Mouse (Mus musculus): ENCODE measurements around the gene Tuba1b. TPM values are rescaled to one million over a fixed set of nuclear protein-coding genes. Genes with fewer than 3 reads are reported as not detected.

Tuba1b gene
- polyA plus RNA-seq (2015; fragmentation: Nextera tagmentation; extraction: Ambion mirVana), result 644 and 731 TPM in 2 replicates

DNA sequence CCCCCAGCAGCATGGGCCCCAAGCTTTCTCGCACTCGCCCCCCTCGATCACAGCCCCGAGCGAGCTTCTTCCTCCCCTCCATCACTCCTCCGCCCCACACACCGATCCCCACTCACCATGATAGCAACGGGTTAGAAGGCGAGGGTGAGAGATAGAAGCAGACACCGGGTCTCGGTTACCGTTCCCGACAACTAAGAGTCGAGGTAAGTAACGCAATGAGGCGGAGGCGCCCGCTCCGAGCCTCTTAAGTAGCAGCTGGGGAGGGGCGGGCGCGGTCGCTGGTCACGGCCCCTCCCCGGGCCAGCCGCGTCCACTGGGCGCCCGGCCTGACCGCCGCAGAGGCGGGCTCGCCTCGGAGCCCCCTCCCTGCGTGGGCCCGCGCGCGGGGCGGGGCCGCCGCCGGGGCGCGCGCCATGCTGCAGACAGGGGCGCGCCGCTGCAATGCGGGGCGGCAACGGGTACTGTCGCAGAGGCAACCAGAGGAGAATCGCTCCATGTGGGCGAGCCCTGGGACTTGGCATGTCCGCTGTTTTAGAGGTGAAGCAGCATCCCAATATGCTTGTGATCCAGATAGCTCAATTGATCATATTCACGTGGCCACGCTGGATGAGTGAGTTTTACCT is at the start of gene Tuba1b:
Tuba1b (minus strand) TSS at position 349 of the 623 bp plus-strand sequence.

DNA sequence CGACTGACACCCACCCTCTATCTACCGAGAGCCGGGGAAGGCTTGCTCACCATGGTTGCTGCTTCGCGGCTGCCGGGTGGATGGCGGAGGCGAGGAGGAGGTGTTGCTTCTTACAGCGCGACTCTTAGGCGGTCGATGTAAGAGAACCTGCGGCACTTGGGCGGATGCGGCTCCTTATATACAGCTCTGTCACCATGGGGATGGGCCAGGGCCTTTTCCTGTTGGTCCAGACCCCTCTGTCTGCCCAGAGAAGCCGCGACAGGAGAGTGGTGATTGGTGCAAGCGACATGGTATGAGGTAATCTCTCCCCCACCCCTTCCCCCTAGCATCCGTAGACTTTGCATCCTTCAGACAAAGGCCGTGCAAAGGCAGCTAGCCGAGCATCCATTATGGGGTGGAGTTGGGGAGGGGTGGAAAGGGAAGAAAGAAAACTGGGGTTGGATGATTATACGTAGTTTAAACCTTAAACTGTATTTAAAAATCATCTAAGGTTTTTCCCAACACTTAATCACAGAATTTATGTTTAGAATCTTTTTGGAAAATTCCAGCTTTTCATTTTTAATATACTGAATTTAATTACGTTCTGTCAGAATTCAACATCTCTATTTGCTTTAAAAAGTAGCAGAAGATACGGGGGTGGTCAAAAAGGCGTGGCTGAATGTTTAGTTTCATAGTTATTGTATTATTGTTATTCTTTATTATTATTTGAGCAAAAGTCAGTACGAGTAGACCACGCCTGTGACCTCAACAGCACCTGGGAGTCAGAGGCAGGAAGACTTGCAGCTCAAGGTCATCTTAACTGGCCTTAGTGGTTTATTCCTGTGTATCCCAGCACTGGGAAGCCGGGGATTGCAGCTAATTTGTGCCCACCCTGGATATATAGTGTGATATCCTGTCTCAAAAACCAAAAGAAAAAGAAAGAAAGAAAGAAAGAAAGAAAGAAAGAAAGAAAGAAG is 19.3 kb upstream of the Tuba1b start, which contains the start of the genes Gm49450 and Tuba1a:
Gm49450 (minus strand) TSS at position 151 of the 956 bp plus-strand sequence.
Tuba1a (minus strand) TSS at position 303 of the 956 bp plus-strand sequence.

DNA sequence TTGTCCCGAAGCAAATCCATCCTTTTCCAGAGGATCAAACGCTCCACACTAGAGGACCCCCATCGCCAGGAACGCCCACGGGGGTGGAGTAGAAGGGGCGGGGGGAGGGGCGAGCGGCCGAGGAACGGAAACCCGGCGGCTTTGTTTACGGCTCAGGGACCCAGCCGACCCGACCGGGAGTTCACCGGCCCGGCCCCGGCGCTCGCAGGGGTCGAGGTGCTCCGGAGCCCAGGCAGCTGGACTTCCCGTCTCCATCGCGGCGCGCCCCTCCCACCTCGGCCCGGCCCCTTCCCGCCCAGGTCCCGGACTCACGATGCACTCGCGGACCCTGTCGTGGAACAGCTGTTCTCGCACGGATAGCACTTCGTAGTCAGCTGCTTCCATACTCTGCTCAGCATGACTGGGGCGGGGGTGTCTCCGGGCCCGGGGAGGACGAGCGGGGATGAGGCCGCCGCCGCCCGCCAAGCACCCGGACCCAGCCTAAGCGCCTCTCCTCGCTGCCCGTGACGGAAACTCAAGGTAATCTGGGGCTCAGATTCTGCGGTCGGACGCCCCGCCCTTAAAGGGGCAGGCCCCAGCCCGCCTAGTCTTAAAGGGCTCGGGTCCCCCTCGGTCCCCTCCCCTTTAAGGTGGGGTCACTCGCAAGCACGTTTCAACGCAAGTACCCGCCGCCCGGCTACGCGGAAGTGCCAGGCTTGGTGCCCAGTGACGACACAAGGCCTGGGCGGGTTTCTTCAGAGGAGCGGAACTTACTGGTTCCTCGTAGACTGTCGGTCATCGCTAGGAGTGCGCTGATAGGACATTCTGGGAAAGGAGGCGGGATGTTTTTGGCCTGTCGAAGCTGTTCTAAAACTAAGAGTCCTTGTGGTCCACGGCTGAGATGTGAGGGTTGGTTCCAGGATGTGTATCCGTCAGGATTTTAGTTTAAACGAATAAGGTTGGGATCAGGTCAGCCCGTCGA is 16.5 kb downstream of the Tuba1b start, which contains the start of gene Lmbr1l:
Lmbr1l (minus strand) TSS at position 694 of the 961 bp plus-strand sequence.

DNA sequence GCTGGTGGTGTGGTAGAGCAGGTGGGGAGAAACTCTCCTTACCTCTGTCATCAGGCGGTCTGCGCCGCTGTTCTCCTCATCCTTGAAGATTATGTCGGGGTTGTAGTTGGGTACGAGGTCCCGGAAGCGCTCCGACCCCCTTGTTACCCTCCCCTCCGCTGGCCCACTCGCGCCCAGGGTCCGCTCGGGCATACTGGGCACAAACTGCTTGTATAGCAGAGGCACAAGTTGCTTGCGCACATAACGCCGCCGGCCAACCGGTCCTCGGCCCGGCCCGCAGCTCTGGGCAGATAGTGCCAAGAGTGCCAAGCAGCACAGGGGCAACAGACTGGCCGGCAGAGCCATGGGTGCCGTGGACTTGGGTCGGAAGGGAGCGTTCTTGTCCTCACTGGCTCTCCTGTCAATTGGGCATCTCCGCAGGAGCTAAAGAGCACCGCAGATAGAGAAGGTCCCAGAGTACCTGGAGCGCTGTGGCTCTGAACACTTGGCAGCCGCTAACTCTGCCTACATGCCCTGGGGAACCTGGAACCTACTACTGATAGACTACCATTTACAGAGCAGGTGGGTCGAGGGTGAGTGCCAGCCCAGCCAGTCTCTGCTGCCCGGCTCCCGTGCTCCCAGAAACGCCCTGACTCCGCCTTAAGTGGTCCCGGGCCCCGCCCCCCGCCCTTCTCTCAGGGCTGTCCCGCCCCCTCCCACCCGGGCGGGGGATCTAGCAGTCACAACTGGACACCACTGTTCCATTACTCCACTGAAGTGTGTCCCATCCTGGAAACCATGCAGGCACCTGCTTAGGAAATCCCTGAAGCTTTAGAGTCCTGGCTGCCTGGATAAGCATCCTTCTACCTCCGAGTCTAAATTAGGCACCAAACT is 36.2 kb downstream of the Tuba1b start, which contains the start of gene Dhh:
Dhh (minus strand) TSS at position 613 of the 873 bp plus-strand sequence.

DNA sequence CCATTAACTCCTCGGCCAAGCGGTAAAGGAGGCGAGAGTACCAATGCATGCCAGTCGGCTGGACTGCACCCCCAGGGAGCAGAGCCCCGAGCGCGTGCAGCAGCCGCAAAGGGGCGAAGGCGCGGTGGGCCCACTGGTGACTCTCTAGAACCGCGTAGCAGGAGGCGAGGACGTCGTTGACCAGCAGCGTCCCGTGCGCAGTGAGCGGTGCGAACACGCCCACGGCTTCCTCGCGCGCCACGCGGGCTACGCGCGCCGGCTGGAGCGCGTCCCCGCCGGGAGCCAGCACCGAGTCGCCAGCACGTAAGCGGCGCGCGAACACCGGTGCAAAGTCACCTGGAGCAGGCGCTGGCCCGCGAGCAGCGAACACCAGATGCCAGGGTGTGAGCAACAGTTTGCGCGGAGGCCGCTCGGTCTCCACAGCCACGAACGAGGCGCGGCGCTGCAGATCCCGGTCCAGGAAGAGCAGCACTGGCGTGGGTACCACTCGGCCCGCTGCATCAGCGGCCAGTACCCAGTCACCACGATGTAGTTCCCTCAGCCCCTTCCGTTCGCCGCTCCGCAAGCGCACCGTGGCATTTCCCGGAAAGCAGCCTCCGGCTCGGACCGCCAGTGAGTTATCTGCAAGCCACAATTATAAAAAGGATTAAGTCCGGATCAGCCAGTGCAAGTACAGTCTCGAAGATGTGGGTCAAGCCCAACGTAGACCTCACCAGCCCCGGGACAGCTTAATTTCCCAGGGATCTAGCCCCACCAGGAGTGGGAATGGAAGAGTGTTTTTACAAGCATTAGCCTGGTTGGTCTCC is 40.2 kb downstream of the Tuba1b start, which contains the start of gene Rhebl1:
Rhebl1 (minus strand) TSS at position 601 of the 806 bp plus-strand sequence.

Other genes starting within 250 kb of the Tuba1b start
- 0.60 and 1.0 TPM in 2 replicates for gene Ccdc65, start 226.4 kb downstream of the Tuba1b start, polyA plus RNA-seq (2015; fragmentation: Nextera tagmentation; extraction: Ambion mirVana)
- 29.2 and 29.9 TPM in 2 replicates for gene Fkbp11, start 206.4 kb downstream of the Tuba1b start, polyA plus RNA-seq (2015; fragmentation: Nextera tagmentation; extraction: Ambion mirVana)
- gene Arf3, start 171.4 kb downstream of the Tuba1b start, polyA plus RNA-seq (2015; fragmentation: Nextera tagmentation; extraction: Ambion mirVana), result 34.5 and 51.3 TPM in 2 replicates
- gene Wnt10b, start 156.4 kb downstream of the Tuba1b start, polyA plus RNA-seq (2015; fragmentation: Nextera tagmentation; extraction: Ambion mirVana), result 0.37 and 0.43 TPM in 2 replicates
- not detected in 2 replicates for gene Wnt1, start 144.7 kb downstream of the Tuba1b start, polyA plus RNA-seq (2015; fragmentation: Nextera tagmentation; extraction: Ambion mirVana)
- gene Ddn, start 125.1 kb downstream of the Tuba1b start, polyA plus RNA-seq (2015; fragmentation: Nextera tagmentation; extraction: Ambion mirVana), result 0.03 TPM in 1 of 2 replicates, not detected in the other
- gene Prkag1, start 103.0 kb downstream of the Tuba1b start, polyA plus RNA-seq (2015; fragmentation: Nextera tagmentation; extraction: Ambion mirVana), result 57.7 and 81.2 TPM in 2 replicates
- 5.1 and 6.8 TPM in 2 replicates for gene Kmt2d, start 63.4 kb downstream of the Tuba1b start, polyA plus RNA-seq (2015; fragmentation: Nextera tagmentation; extraction: Ambion mirVana)
- gene Rhebl1, start 40.0 kb downstream of the Tuba1b start, polyA plus RNA-seq (2015; fragmentation: Nextera tagmentation; extraction: Ambion mirVana), result 9.2 and 11.9 TPM in 2 replicates
- 2.4 and 3.1 TPM in 2 replicates for gene Dhh, start 36.0 kb downstream of the Tuba1b start, polyA plus RNA-seq (2015; fragmentation: Nextera tagmentation; extraction: Ambion mirVana)
- 10.6 and 11.6 TPM in 2 replicates for gene Lmbr1l, start 16.3 kb downstream of the Tuba1b start, polyA plus RNA-seq (2015; fragmentation: Nextera tagmentation; extraction: Ambion mirVana)
- gene Gm49450, start 19.0 kb upstream of the Tuba1b start, polyA plus RNA-seq (2015; fragmentation: Nextera tagmentation; extraction: Ambion mirVana), result not detected in 2 replicates
- 949 and 2,608 TPM in 2 replicates for gene Tuba1a, start 19.1 kb upstream of the Tuba1b start, polyA plus RNA-seq (2015; fragmentation: Nextera tagmentation; extraction: Ambion mirVana)
- 86.3 and 141 TPM in 2 replicates for gene Tuba1c, start 95.3 kb upstream of the Tuba1b start, polyA plus RNA-seq (2015; fragmentation: Nextera tagmentation; extraction: Ambion mirVana)
- gene Prph, start 120.6 kb upstream of the Tuba1b start, polyA plus RNA-seq (2015; fragmentation: Nextera tagmentation; extraction: Ambion mirVana), result 69.2 and 285 TPM in 2 replicates
- 5.4 and 6.5 TPM in 2 replicates for gene Troap, start 140.0 kb upstream of the Tuba1b start, polyA plus RNA-seq (2015; fragmentation: Nextera tagmentation; extraction: Ambion mirVana)
- 0.19 and 0.26 TPM in 2 replicates for gene C1ql4, start 153.3 kb upstream of the Tuba1b start, polyA plus RNA-seq (2015; fragmentation: Nextera tagmentation; extraction: Ambion mirVana)
- gene Dnajc22, start 158.6 kb upstream of the Tuba1b start, polyA plus RNA-seq (2015; fragmentation: Nextera tagmentation; extraction: Ambion mirVana), result 1.2 and 2.4 TPM in 2 replicates
- 15.4 and 21.1 TPM in 2 replicates for gene Spats2, start 191.4 kb upstream of the Tuba1b start, polyA plus RNA-seq (2015; fragmentation: Nextera tagmentation; extraction: Ambion mirVana)

Measured in adrenal gland, postnatal 0 days (tissue).